Mouse (Mus musculus) left cerebral cortex, postnatal 25 days (tissue): ENCODE measurements around the gene Atp6v1g1. TPM values are rescaled to one million over a fixed set of nuclear protein-coding genes. Genes with fewer than 3 reads are reported as not detected.

Source experiments
- DNase-seq, 2 experiments: peaks; one replicate each; pipeline ENCODE4 v3.0.0; 2022; ENCODE audit warnings: low spot score in 2 of 2, mixed read lengths in 1 of 2
- intact Hi-C: fragments of 180-260 bp; cut with DNase I; formaldehyde crosslinking; loops from one replicate; pipeline ENCODE4 v1.15.1; 2025
- total RNA-seq, 2 experiments: library from RNA; stranded (reverse); gene quantifications; 2 replicates each; pipeline ENCODE4 v1.2.3; 2021

Atp6v1g1 gene
- total RNA-seq, 2 experiments from 2014 or later: 144 to 147 TPM

GRCm38 (mm10) chr4:63543746-63544493 lies 652 bp upstream of the Atp6v1g1 start:
- DNase-seq: no peak
- intact Hi-C loops: loop anchor here (2.0 kb wide), 1 partner anchor 15 kb away; the partner anchor contains the start of gene Tmem268

DNA sequence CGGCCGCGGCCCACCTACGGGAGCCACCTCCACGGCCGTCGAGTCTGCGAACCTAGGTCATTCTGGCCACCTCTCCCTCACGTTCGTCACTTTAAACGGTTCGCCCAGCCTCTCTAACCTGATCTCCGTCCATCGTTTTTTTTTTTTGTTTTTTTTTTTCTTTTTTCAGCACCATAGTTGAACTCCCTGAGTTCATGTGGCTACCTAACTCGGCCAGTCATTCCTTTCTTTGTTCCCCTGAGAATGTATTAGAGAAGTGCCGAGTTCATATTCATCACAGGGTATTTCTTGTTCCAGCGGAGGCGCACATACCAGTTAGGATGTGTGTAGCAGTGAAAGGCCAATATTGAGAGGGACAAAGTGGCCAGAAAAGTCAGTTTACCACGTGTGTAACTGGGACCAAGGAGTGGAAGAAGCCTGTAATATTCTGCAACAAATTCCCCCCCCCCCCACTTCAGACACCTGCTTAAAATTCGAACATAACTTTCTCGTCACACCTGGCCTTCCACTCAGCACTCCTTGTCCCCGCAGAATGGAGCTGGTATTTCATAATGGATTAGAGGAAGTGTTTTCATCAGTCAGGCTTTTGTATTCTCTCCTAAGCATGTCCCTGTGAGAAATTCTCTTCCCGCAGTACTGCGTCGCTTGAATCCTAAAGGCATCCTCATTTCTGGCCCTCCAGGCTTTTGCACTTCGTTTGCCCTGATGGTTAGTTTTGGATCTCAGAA lies 823 bp downstream of the Atp6v1g1 start:
- intact Hi-C loops: loop anchor here (2.0 to 5.0 kb wide), 2 partner anchors 13 to 123 kb away; partner anchors contain the start of gene Tmem268
- DNase-seq: no peak

GRCm38 (mm10) chr4:63546441-63547055 lies 2.0 kb downstream of the Atp6v1g1 start:
- intact Hi-C loops: loop anchor here (5.0 kb wide), 1 partner anchor 124 kb away; no protein-coding TSS in a partner anchor
- peak in 1 of 2 experiments; percentile 20 for DNase-seq

DNA sequence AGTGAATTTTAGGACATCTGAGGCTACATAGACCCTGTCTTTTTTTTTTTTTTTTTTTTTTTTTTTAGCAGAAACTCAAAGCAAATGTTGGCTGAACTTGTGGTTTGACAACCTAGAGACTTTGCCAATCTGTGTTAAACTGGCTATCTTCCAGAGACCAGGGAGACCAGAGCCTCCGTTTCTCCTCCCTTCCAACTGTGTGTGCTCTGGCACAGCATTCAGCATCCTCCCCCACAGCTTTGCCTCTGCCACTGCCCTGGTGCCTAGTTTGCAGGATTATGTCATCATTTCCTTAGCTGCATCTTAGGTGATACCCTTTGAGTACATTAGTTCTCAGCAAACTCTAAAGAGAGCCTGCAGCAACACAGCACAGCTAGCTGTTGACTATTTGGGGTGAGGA lies 3.2 kb downstream of the Atp6v1g1 start:
- peak in 1 of 2 experiments; percentile 27 for DNase-seq
- intact Hi-C loops: loop anchor here (5.0 kb wide), 1 partner anchor 125 kb away; no protein-coding TSS in a partner anchor

DNA sequence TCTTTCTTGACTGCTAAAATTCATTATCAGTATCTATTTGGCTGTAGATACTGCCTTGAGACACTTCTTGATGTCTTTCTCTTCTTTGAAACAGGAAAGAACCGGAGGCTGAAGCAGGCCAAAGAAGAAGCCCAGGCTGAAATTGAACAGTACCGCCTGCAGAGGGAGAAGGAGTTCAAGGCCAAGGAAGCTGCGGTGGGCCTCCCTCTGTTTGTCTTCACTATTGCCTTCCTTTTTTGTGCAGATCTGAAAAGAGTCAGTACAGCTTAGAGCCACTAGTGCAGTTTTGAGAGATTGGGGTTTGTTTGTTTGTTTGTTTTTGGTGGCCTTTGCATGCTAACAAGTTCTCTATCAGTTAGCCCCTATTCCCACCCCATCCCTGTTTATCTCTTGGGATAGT lies 3.9 kb downstream of the Atp6v1g1 start:
- no peak for DNase-seq
- intact Hi-C loops: loop anchor here (5.0 kb wide), 1 partner anchor 126 kb away; no protein-coding TSS in a partner anchor

DNA sequence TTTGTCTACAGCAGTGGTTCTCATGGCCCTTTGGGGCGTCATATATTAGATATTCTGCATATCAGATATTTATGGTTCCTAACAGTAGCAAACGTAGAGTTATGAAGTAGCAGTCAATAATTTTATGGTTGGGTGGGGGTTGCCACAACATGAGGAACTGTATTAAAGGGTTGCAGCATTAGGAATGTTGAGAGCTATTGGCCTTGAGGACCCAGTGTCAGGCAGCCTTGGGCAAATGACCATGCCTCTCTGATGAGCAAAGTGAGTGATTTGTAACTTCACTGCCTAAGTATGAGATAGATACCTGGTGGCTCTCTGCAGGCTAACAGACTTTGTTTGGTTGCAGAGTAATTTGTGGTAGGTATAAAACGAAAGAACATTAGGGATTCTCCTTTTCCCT lies 6.3 kb downstream of the Atp6v1g1 start:
- DNase-seq: no peak
- intact Hi-C loops: no loop called here

GRCm38 (mm10) chr4:63552865-63553264 lies 8.3 kb downstream of the Atp6v1g1 start:
- DNase-seq: peak in 1 of 2 experiments; percentile 72
- intact Hi-C loops: no loop called here

DNA sequence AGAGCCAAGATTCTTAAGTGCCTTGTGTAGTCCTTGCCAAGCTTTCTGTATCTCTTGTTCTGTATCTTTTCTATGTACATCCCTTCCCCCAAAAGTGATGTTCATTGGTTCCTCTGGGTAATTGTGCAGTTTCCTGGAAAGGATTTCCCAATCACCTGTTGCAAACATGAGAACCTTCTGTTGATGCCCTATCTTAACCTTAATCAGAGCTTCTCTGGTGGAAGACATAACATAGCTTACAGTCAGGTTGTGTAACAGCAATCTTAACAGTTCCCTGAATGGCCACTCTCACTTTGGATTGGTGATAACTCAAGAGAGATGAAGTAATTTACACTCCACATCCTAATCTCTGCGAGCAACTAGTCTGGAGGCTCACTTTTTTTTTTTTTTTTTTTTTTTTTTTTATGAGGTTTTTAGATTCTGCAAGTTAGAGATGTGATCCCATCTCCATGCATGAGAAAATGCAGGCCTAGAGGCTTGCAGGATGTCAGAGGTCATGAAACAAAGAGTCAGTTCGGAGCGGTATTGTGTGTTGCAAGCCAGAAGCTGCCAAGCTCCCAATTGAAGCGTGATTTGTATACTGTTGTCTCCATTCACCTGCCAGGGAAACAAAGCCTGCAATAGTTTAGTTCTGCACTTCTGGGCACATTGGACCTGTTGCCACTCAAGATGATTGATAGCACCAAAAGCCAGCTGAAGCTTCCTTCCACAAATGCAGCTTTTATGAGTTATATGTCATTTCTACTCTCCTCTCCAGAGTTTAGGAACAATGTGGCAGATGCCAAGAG lies 9.4 kb downstream of the Atp6v1g1 start:
- no peak for DNase-seq
- intact Hi-C loops: no loop called here

DNA sequence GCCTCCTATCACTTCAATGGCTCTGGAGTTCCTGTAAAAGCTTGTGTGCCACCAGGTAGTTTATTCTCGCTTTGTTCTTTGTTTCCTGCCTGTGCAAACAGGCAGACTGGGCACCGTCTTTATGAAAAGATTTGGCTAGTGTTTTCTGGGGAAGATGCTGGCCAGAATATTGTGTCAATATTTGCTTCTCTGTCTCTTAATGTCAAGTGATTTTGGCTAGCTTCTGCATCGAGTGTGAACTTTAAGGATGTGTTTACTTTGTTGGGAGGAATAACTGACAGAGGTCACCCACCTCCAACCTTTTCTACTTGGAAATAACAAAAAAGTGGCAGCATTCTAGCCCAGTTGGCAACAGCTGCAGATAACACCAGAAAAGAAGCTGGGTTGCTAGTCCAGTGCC lies 10.0 kb downstream of the Atp6v1g1 start:
- intact Hi-C loops: loop anchor here (5.0 kb wide), 1 partner anchor 128 kb away; no protein-coding TSS in a partner anchor

DNA sequence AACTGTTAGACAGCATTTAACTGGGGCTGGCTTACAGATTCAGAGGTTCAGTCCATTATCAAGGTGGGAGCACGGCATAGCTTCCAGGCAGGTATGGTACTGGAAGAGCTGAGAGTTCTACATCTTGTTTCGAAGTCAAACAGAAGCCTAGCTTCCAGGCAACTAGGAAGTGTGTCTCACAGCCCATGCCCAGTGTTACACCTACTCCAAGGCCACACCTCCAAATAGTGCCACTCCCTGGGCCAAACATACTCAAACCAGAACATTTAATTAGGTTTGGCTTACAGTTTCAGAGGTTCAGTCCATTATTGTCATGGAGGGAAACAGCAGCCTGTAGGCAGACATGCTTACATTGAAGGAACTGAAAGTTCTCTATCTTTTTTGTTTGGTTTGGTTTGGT lies 10.5 kb downstream of the Atp6v1g1 start:
- intact Hi-C loops: loop anchor here (5.0 kb wide), 1 partner anchor 127 kb away; no protein-coding TSS in a partner anchor
- no peak for DNase-seq

More for the DNA sequence above, 10.0 kb downstream of the Atp6v1g1 start:
- no peak for DNase-seq

DNA sequence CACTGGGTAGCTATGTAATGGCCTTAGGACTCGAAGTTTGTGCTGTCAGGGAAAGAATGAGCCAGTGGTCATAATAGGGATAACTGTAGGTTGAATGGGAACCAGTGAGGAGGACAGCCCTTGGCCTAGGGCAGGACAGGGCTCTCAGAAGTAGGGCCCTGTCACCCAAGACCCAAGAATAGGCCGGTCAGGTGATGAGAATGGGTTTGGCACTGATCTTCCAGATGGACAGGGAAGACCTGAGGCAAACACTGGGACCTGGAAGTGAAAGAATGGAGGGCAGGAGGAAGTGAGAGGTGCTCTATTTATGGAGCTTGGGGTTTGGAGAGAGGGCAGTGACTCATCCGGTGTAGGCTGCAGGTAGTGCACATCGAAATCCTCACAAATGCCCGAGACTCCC lies 12.1 kb downstream of the Atp6v1g1 start:
- intact Hi-C loops: loop anchor here (5.0 kb wide), 1 partner anchor 126 kb away; no protein-coding TSS in a partner anchor
- no peak for DNase-seq

DNA sequence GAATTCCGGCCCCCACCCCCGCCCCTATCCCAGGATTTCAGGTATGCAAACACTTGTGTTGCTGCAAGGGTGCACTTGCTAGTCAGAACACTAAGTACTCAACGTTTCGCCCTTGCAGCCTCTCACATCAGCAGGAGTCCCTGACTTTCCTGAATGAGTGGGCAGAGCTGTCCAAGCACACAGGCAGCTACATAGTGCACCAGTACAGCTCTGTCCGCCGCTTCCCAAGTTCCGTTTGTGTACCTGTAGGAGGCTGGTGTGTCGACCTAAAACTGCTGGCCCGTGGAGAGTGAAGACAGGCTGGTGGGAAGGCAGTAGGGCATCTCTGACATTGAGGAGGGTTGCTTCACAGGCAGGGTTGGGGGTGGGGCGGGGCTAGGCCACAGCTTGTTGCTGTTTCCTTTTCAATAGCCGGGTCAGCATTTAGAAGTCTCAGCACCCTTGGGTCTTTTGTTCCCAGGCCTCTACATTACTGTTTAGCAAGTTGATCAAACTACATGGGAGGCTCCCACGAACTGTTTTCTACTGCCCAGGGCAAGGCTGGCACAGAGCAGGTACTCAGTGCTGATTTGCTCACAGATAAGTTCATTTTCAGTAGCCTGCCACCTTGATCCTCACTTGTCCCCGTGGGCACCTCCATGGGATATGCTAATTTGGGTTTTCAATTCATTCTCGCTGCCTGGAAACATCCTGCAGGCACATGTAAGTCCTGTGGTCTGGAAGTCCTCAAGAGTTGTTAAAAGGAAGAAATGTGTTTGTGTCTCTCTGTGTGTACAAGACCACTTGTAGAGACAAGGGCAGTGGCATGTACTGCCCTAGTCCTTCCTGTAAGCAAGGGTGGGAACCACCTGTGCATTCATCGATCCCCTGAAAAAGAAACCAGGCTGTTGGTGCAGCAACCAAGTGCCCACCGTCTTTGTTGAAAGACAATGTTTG lies 12.8 kb downstream of the Atp6v1g1 start:
- DNase-seq: no peak
- intact Hi-C loops: loop anchor here (2.0 to 5.0 kb wide), 2 partner anchors 13 to 125 kb away; partner anchors contain the start of gene Atp6v1g1

- intact Hi-C loops: loop anchor here (2.0 to 5.0 kb wide), 2 partner anchors 14 to 124 kb away; partner anchors contain the start of gene Atp6v1g1
- DNase-seq: peak; percentile 65 to 71
These were observed 14.0 kb downstream of the Atp6v1g1 start, which contains the start of gene Tmem268 for GRCm38 (mm10) chr4:63558407-63559081. Gene Tmem268, plus strand, starts transcription at chr4:63558781.

GRCm38 (mm10) chr4:63559127-63559697 lies 14.6 kb downstream of the Atp6v1g1 start:
- intact Hi-C loops: loop anchor here (2.0 to 5.0 kb wide), 2 partner anchors 14 to 123 kb away; partner anchors contain the start of gene Atp6v1g1

DNA sequence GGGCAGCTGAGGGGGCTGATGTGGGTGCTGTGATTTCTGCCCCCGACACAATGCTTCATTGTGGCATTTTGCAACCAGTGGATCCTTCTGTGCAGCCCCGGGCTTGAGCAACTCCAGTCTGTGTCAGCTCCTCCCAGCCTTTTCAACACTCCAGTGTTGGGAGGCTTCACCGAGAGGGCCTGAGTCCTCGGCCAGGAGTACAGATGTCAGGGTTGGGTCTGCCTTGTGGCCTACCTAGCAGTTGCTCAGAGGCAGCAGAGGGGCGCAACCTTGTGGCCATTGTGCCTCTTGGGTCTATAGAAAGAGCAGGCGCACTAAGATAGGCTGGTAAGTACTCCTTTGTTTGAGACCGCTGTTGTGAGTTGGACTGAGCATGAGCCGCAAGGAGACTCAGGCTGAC lies 15.5 kb downstream of the Atp6v1g1 start:
- no peak for DNase-seq
- intact Hi-C loops: no loop called here

More at GRCm38 (mm10) chr4:63559127-63559697, 14.6 kb downstream of the Atp6v1g1 start:
- peak in 1 of 2 experiments; percentile 24 for DNase-seq

- intact Hi-C loops: no loop called here
These were observed 17.5 kb downstream of the Atp6v1g1 start for GRCm38 (mm10) chr4:63561861-63562675.

More at GRCm38 (mm10) chr4:63561861-63562675, 17.5 kb downstream of the Atp6v1g1 start:
- no peak for DNase-seq
